Mouse (Mus musculus): ENCODE measurements at regions not wholly inside any gene's neighbourhood (a gene's known extent, or its start where the extent isn't known, plus 50 kb on each side); places are given as distances from the start of the nearest gene placed in this dataset.
A peak's percentile ranks its signal among the peaks of the same experiment; 100 is the strongest.

- DNase-seq (ENCODE audit: low spot score in 2 of 2): no peak
Measured at GRCm38 (mm10) chr3:71209701-71210100, 1202.3 kb downstream of the Otol1 start.

GRCm38 (mm10) chr3:71220379-71220778 is 1213.0 kb downstream of the Otol1 start:
- DNase-seq (ENCODE audit: low spot score in 2 of 2): peak; percentile 2 to 10

- DNase-seq (ENCODE audit: low spot score in 2 of 2): no peak
Measured at GRCm38 (mm10) chr3:71220818-71221217, 1213.4 kb downstream of the Otol1 start.

Measured in left cerebral cortex, adult 9 months (tissue).